Mouse (Mus musculus) gastrocnemius, postnatal 36 days (tissue): ENCODE measurements around the gene Adra2a. TPM values are rescaled to one million over a fixed set of nuclear protein-coding genes. Genes with fewer than 3 reads are reported as not detected.

Source experiments
- DNase-seq, 2 experiments: peaks; one replicate each; pipeline ENCODE4 v3.0.0; 2022
- intact Hi-C: fragments of 180-260 bp; cut with DNase I; formaldehyde crosslinking; loops from one replicate; pipeline ENCODE4 v1.15.1; 2025
- total RNA-seq, 2 experiments: library from RNA; stranded (reverse); gene quantifications; 2 replicates each; pipeline ENCODE4 v1.2.3; 2021

Gene Adra2a
- total RNA-seq, 2 experiments from 2014 or later = 0.25 to 0.46 TPM

DNA sequence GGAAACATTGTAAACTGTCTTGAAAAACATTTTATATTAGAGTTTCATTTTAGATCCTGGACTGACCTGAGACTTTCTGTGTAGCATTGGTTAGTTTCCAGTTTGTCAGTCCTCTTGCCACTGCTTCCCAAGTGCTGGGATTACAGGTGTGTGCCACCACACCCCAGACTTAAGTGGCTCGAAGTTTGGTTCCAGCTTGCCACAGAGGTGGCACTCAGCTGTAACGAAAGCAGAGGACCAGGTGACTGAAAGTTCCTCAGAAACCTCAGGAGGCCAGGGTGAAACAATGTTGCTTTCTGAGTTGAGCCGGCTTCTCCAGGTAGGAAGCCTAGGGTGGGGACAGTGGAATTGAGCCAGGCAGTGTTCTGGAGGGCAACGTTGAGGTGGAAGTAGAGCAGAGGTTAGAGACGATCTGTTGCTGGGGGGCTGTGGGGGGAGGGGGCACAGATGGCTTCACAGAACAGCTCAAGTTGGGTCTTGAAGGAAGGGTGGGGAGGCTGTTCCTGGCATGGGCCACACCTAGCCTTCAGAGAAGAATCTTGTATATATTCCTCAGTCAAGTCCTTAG lies 28.4 kb downstream of the Adra2a start:
- intact Hi-C loops = no loop called here

DNA sequence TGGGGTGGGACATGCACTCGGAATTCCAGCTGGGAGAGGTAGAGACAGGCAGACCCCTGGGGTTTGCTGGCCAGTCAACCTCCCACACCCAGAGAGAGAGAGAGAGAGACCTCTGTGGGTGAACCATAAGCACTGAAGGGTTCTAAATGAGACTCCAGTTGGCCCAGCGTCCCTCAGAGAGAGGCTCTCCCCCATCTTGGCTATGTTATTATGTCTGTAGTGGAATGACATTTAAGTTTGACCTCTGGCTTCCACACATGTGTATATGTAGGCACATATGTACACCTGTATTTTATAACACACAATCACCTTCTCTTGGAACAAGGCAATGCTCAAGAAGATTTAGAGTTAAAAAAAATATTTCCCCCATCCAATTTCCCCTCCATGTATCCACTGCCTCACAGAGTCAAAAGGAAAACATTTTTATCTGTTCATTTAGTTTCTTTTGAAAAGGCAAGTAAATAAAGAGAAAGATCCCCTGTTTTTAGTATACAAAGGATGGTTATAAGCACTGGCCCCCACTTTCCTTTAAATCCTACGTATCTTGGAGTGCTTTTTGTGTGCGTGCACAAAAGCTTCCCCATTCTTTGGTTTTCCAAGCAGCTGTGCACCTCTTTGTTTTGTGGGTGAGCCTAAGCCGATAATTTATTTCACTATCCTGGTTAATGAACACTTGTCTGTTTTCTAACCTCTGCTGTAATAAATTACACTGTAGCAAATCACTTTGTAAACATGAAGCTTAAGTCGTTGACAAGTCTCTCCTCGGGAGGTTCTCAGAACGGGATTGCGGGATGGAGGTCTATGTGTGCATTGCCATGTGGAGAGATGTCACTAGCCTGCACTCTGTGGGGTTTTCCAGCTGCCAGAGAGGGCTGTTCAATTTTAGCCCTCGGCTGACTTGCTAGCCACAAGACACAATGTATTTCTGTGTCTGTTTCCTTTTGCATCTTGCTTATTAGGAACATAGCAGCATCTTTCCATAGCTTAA lies 32.7 kb downstream of the Adra2a start:
- intact Hi-C loops = no loop called here

More for the DNA sequence above, 28.4 kb downstream of the Adra2a start:
- DNase-seq = no peak

DNA sequence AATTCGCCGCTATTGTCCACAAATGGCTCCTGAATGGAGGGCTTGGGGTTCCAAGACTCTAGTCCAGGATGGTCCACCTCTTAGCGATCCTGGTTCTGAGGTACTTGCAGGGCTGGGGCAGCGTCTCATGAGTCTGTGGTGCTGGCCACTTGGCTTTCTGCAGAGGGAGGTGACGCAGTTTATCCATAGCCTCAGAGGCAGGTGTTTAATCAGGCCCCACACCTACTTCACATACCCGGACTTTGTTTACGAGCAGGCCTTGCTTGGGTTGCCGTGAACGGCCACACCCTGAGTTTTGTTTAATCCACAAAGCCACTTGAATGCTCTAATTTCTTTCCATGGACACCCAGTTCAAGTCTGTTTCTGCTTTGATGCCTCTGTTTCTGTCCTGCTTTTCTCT lies 37.4 kb downstream of the Adra2a start:
- DNase-seq = no peak

More for the DNA sequence above, 32.7 kb downstream of the Adra2a start:
- no peak for DNase-seq

GRCm38 (mm10) chr19:54081716-54082165 lies 37.8 kb downstream of the Adra2a start:
- intact Hi-C loops = no loop called here
- no peak for DNase-seq

More for the DNA sequence above, 37.4 kb downstream of the Adra2a start:
- intact Hi-C loops = no loop called here

- intact Hi-C loops = no loop called here
- no peak for DNase-seq
Measured at GRCm38 (mm10) chr19:54087319-54087718, 43.4 kb downstream of the Adra2a start.

DNA sequence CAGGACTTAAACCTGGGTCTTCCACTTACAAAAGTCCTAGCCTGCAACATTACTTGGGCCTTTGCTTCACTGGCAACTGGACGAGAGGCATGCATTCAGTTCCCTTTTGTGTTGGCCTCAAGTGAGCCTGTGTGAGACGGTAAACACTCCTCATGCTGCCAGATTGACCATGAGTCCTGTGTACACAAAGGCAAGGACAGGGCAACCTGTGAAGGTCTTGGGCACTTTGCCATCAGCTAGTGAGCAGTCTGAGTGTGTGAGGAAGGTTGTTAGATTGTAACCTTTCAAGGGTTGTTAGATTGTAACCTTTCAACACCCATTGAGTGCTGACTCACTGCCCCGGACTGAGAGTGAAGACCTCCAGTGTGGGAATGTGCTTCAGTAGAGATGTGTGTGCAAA lies 49.6 kb downstream of the Adra2a start:
- no peak for DNase-seq
- intact Hi-C loops = no loop called here

DNA sequence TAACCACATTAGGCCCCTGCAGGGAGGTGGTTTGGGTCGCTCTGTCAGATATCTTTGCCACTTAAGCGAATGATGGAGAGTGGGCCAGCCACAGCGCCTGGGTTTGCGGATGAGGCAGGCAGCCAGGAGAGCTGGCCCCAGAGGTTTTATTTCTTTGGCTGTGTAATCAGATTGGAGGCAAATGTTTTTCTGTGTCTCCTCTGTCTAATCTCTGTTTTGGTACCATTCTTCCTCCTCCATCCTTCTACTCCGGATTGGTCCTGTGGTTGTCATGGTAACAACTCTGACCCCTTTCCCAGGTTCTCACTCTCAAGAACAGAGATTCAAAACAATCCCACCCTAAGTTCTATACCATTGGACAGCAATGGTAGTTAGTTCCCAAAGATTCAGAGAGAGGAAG lies 51.8 kb downstream of the Adra2a start:
- intact Hi-C loops = no loop called here
- no peak for DNase-seq

DNA sequence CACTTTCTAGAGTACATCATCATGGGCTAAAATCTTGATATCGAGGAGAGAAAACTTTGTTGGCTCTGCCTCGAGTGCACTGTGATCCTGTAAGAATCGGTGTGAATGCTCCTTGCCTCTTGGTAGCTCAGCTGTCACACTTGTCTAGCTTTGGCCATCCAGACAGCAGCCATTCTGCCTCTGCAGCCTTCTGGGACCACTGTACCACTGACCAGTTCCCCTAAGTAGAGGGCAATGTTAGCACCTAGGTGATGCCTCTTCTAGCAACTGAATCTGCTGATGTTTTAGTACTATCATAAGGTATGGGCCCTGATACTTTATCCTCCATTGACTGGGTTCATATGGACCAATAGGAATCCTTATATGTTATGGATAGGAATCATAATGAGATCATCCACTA lies 54.4 kb downstream of the Adra2a start:
- intact Hi-C loops = no loop called here
- DNase-seq = no peak

Other genes with a start within 250 kb of the Adra2a start
- gene Pdcd4, start 151.9 kb upstream of the Adra2a start, total RNA-seq = 10 to 100 TPM; 13.6 to 15.8 TPM
- gene Shoc2, start 99.8 kb upstream of the Adra2a start, total RNA-seq = 10 to 100 TPM; 20.6 to 22.9 TPM
- gene Bbip1, start 99.5 kb upstream of the Adra2a start, total RNA-seq = 10 to 100 TPM; 31.2 to 32.1 TPM